Mouse (Mus musculus) left cerebral cortex, adult 18-20 months (tissue): Measurements from ENCODE around the gene Med20. TPM values are rescaled to one million over a fixed set of nuclear protein-coding genes. Genes with fewer than 3 reads are reported as not detected.

Experiments used
- DNase-seq, 2 experiments: peaks; one replicate each; pipeline ENCODE4 v3.0.0; 2021 to 2022; ENCODE audit warnings: low spot score in 2 of 2, mixed read lengths in 1 of 2
- long read RNA-seq, 2 experiments: library from polyadenylated mRNA; stranded (forward); transcript quantifications; one replicate each; pipeline ENCODE4 v2.0.0; 2021
- total RNA-seq, 2 experiments: library from RNA; stranded (reverse); gene quantifications; 2 replicates each; pipeline ENCODE4 v1.2.3; 2021

Med20 gene
- 10 to 100 TPM; 33.0 to 33.5 TPM for total RNA-seq
- long read RNA-seq, experiment 1, full-length matches to known transcripts, result 45 of 56 reads
- long read RNA-seq, experiment 1, partial matches to known transcripts, result 1 of 56 reads
- long read RNA-seq, experiment 1, other reads (novel, unspliced or antisense), result 10 of 56 reads
- long read RNA-seq, experiment 2, full-length matches to known transcripts, result 36 of 41 reads
- long read RNA-seq, experiment 2, partial matches to known transcripts, result 3 of 41 reads
- long read RNA-seq, experiment 2, other reads (novel, unspliced or antisense), result 2 of 41 reads

DNA sequence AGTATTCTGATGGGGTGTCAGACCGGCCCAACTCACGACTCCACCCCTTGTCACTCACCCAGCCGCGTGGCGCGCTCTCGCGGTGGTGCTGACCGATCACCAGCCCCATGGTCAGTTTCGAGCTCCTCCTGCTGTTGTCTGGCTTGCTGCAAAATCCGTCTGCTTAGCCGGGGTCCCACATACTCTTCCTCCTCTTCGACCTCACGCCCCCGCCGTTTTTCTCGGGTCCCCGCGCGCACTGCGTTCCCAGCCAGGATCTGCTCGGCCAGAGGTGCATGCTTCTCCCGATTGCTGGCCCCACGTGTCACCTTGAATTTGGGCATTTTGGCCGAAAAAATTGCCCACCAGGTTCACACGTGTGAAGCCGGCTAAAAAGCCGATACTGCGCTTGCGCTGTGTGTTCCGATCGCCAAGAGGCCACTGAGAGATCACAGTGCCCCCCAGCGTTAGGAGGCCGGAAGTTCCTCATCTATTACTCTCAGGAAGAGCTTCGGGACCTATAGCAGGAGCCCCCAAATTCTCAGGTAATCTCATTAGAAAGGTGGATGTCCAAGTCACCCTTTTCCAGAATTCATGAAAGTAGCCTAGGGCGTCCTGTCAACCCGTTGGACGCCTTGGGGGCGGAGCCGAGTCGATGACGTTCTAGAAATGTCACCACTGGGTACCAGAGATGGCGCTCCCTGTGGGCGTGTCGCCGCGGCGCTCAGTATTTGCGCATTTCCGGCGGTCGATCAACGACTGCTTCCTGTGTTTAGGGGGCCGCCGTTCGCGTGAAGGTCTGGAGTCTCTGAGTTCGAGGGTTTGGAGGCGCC is at the start of gene Med20, which contains the start of the genes Bysl and Gm20517:
TSS of gene Med20 (plus strand) at position 734 of the 812 bp plus-strand sequence.
TSS of gene Bysl (minus strand) at position 644 of the 812 bp plus-strand sequence.
TSS of gene Gm20517 (plus strand) at position 741 of the 812 bp plus-strand sequence.
- peak; percentile 98 to 99 for DNase-seq

DNA sequence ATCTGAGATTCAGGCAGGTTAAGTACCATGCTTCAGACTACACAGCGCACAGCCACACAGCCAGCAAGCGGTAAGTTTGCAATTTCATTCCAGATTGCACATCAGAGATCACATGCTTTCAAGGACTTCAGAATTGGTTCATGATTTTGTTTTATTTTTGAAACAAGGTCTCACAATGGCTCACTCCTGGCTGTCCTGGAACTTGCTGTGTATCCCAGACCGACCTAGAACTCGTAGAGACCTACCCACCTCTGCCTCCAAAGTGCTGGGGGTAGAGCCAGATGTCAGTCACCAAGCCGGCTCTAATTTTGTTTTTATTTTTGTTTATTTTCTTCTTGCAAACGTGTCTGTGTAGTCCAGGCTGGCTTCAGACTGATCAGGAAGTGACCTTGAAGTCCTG is 48.5 kb upstream of the Med20 start:
- DNase-seq, result no peak

DNA sequence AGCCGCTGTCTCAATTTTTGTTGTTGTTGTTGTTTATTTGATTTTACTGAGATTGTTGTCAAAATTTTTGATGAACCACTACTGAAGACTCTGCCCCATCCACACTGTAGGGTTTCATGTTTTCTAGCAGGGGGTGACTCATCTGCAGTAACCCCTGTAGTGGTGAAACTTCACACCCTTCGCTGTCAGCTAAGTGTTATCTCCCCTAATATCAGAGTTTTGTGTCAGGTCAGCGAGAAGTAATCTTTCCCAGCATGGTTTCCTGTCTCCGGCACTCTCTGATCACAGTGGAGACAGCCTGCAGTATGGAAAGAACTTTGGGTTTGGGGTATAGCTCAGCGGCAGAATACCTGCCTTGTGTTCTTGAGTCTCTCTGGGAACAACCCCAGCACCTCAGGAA is 46.8 kb upstream of the Med20 start:
- DNase-seq, result no peak

DNA sequence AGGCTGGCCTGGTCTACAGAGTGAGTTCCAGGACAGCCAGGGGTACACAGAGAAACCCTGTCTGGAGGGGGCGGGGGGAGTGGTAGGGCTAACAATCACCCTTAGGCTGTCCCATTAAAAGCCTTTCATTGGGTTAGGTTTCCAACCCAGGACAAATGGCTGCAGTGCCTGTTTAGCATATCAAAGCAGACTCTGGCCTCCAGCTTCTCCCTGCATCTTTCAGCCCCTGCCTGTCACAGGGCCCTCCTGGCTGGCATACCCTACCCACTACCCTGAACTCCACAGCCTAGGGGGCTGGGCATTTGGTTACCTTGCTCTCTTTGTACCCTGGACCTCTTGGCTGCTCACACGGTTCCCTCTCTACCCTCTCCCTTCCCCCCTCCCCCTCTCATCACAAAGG is 45.2 kb upstream of the Med20 start:
- no peak for DNase-seq

DNA sequence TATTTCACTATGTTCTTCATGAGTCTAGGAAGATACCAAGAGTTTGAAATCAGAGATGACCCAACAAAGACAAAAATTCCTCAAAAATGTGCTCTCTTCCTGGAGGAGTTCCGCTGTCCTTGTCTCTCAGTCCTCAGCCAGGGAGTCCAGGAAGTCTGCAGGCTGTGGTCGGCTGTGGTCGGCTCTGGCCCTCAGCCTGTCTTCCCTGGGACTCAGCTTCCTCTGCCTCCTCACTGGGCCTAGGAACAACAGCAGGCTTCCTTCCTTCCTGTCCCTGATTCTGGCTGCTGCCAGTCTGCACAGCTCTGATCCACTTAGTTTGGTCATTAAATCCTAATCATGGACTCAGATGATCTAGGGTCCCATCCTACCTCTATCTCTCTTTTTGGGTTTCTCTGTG is 44.1 kb upstream of the Med20 start:
- no peak for DNase-seq

DNA sequence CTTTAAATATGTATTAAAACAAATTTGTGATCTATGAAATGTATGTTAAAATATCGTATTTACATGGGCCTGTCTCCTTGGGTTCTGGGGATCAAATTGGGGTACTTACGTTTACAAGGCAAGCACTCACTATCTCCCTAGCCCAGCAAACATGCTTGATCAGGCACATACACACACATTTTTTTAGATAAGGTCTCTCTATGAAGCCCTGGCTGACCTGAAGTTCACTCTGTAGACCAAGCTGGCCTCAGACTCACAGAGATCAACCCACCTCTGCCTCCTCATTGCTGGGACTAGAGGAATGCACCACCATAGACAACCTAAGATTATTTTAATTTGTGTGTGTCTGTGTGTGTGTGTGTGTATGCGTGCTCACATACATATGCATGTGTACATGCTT is 43.0 kb upstream of the Med20 start:
- no peak for DNase-seq

DNA sequence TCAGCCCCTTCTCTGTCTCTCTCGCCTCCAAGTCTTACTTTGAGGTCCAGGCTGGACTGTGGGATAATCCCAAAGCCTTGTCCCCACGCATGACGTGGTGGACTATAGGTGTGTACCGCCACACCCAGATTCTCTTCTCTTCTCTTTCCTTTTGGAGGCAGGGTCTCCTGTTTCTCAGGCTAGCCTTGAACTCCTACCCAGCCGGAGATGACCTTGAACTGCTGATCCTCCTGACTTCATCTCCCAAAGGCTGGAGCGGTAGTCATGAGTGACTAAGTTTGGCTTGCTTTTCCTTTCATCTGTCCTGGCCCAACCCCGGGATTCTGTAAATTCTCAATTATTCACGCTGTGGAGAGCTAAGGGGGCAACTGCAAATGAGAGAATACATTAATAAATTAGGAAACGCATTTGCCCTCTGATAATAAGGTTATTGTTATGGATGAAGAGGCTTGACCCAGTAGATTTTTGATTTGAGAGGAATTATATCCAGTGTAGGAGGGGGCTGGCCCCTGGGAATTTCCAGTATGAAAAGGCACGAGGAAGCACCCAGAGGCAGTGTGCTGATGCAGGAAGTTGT is 42.3 kb upstream of the Med20 start:
- no peak for DNase-seq

DNA sequence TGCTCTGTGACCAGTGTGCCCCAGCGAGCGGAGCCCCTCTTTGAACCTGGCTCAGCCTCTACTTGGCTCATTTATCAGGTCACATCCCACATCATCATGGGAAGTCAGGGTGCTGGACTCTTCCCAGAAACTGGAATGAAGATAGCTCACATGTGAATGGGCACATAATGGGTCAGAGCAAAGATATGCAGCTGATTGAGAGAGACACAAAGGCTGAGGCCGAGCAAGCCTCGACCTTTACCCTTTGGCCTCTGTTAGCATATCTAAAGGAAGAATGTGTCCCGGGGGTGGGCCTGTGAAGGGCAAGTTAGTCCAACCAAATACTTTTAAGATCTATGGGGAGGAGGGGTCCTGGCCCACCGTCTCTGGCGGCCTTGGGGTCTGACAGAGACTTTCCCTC is 39.8 kb upstream of the Med20 start:
- no peak for DNase-seq

DNA sequence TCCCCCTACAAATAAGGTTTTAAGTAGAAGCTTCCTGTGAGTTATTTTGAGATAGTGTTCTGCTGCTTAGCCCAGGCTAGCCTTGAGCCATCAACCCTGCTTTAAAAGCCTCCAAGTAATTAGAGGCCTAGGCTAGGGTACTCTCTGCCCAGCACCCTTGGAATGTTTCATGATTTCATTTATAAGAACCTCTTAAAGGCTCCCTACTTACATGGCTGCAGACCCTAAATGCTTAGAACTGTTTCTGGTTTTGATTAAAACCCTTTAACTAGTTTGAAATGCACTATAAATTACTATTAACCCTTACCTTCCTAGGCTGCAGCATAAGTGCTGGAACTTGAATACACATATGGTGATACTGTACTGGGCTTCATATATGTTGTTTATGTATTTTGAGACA is 38.9 kb upstream of the Med20 start:
- no peak for DNase-seq

DNA sequence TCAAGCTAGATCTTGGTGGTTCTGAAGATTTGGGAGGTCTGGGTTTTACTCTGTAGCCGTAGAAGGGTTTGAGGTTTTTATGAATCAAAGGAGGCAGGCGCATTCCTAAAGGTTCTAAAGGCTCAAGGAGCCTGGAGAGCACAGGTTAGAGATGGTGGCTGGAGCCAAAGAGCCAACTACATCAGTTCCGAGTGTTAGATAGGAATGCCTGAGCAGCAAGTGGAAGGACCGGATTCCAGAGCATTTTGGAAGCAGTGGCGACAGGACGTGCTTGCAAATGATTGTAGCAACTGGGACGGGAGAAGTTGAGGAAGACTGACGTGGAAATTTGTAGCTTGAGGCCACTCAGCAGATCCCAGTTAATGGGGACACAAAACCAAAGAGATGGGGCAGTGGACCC is 37.4 kb upstream of the Med20 start:
- no peak for DNase-seq

DNA sequence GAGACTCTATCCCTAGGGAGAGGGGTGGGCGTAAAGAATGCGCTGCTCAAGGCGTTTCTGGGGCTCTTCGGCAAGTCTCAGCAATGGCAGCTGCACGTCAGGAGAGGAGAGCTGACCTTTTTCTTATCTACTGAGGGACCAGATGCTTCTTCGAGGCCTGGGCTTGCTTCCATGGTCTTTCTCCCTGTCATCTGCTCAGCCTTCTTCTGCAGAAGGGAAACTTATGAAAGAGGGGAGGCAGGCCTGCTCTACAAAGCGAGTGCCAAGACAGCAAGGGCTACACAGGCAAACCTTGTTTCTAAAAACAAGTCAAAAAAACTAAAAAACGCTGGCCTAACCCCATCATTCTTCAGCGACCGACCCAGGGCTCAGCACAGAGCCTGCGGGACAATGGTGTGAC is 36.6 kb upstream of the Med20 start:
- DNase-seq, result no peak

DNA sequence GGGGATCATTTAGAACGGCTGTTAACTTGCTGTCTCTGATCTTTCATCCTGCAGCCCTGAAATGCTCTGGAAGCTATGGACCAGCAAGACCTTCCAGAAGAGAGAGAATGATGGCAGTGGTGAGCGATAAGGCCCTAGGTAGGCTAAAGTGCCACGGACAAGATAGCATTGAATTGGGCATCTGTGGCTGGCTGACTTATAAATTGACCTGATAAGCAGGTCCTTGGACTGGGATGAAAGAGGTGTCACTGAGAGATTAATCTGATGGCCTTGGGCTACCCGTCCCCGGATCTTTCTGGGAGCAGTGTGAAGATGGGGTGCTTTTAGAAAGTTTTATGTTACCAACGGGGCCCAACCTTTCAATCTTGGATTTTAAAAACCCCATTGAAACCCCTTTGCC is 32.7 kb upstream of the Med20 start:
- DNase-seq, result no peak

DNA sequence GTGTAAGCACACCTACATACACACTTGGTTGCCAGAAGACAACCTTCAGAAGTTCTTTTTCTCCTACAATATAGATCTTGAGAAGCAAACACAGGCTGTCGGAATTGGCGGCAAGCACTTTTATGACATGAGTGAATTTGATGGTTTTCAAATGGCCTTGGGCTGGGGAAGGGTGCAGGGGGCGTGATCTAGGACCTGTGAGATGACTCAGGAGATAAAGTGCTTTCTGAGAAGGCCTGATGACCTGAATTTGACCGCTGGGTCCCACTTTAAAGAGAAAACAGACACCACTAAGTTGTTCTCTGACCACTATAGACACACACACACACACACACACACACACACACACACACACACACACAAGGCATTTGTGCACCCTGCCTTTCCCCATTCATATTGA is 30.4 kb upstream of the Med20 start:
- no peak for DNase-seq

DNA sequence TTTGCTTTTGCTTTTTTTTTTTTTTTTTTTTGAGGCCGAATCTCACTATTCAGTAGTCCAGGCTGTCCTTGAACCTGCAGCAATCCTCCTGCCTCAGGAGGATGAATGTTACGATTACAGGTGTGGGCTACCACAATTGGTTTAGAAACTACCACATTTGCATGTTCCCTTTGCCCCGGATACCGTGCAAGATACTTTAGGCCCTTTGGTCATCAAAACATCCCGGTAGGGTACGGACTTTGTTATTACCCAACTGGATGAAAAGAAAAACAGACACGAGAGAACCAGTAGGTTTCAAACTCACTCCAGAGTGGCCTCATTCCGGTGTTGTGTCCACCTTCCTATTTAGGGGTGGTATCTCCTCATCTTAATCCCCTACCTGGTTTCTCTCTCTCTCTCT is 22.9 kb upstream of the Med20 start:
- no peak for DNase-seq

DNA sequence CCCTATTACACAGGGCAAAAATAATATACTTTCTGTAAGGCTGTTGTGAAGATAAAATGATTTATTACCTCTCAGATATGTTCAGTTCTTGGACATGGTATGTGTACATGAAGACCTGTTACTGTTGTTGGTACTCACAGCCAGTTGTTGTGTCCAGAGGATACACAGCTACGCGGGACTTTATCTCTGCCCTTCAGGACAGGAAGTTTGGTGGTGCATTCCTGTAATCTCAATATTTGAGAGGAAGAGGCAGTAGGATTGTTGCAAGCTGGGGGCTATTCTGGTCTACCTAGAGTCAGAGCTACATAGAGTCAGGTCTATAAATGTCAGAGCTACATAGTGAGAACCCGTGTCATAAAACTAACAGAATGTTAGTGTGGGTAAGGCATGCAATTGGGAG is 20.3 kb upstream of the Med20 start:
- no peak for DNase-seq

DNA sequence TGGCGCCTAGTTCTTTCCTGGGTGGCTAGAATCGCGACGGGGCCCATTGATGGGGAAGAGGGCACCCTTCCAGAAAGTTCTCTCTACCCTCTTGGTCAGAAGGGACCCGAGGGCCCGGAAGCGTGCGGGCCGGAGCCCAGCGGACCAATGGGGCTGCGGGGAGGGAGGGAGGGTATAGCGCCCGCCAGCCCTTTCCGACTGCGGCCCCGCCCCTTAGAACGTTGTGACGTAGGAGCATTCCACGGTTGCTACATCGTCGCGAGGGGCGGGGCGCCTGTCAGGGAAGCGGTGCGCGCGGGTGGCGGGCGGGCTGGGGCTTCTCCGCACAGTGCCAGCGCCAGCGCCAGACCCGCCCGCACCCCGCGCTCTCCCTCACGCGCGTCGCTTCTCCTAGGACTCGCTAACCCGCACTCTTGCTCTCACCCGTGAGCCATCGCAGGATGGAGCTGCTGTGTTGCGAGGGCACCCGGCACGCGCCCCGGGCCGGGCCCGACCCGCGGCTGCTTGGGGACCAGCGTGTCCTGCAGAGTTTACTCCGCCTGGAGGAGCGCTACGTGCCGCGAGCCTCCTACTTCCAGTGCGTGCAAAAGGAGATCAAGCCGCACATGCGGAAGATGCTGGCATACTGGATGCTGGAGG is 18.0 kb upstream of the Med20 start:
- DNase-seq, result peak; percentile 91 to 94

DNA sequence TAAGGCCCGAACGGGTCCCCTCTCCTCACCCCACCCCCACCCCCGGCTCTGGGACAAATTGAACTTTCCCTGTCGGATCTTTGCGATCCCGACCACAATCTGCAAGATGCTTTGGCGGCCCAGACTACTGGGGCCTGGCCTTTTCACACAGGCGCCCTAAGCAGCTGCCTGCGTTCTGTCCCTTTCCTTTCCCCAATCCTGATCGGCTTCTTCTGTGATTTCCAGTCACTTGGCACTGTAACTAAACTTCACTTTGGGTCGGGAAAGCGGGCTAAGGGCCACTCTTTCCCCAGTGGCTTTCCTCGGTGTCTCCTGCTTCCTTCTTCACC is 17.6 kb upstream of the Med20 start:
- DNase-seq, result no peak

DNA sequence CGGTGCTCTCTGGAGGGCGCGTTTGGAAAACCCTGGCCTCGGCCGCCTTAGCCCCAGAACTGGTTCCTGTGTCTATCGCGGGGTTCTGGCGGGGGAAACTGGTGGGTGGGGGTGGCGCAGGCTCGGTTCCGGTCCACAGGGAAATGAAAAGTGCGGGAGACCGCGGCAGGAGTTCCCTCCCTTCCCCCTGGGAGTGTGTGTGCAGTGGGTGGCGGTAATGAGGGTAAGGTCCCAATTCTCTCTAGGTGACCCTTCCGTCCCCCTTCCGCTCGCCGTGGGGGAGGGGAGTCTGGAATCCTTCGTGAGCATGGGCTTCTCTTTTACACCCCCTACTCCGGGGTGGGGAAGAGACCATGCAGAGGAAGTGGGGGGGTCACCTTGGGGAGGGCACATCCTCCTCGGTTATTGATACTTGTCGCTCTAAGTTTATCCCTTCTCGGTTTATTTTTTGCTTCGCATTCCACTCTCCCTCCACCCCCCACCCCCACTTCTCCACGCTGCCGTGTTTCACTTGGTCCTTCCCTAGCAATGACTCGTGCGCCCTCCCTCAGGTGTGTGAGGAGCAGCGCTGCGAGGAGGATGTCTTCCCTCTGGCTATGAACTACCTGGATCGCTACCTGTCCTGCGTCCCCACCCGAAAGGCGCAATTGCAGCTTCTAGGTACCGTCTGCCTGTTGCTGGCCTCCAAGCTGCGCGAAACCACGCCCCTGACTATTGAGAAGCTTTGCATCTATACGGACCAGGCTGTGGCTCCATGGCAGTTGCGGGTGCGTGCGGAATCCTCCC is 17.0 kb upstream of the Med20 start:
- DNase-seq, result peak; percentile 28 to 39

DNA sequence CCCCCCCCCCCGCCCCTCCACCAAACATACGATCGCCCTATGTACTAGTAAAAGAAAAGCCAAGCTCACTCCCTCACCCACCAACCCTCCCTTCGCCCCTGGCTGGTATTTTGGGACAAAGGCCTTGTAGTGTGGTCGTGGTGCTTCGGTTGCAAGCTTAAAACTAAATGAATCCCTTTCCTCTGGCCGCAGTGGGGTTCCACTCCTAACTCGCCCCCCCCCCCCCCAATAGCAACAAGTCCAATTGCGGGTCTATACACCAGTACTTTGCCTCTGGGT is 16.5 kb upstream of the Med20 start:
- DNase-seq, result no peak

DNA sequence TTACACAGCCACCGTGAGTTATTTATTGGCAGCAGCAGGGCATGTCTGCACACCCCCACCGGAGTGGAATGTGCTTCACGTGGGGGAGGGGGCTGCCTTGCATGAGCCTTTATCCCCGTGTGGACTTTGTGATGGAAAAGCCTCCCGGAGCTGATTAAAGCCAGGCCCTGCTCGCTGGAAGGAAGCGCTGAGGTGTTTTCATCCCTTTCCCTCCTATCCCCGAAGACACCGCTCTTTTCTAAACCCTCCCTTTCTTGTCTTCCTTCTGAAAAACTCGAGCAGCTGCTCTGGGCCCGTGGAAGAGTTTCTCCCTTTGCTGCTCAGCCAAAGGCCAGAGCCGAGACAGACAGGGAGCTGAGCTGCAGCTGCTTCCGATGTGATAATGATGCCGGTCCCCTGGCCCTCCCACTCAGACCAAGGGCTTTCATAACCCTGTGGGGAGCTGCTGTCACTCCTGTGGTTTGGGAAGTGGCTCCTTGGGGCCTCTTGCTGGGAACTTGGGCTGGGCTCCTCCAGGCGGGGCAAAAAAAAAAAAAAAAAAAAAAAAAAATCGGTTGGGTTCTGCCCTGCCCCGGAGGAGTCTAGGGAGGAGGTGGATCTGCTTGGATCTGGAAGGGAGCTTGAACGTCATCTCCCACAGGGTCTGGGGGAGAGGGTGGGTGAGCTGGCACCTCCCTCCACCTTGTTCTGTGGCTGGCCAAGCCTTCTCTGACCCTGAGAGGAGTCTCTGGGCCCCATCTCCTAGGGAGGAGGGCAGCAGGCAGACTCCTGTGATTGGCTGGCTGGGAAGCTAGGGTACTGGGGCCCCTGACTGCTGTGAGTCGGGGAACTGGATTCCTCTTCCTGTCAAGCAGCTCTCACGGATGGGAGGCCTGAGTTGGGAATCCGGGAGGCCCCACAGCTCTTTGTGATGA is 15.9 kb upstream of the Med20 start:
- DNase-seq, result no peak
